Mouse (Mus musculus) heart, embryonic 15.5 days (tissue): ENCODE results near the gene Xpc. TPM values are rescaled to one million over a fixed set of nuclear protein-coding genes. Genes with fewer than 3 reads are reported as not detected.

Source experiments
- ATAC-seq: fragments of 200-750 bp; cut with Nextera tagmentation; replicated peaks from 2 replicates; pipeline ENCODE4 v1.8.0; 2017; ENCODE audit warnings: low read depth, moderate TSS enrichment; ENCODE audit not compliant: insufficient number of reproducible peaks, insufficient read depth, low FRiP score
- H3K27ac ChIP-seq: fragments of 300-500 bp; sonication (generic); 2 replicates; pipeline ENCODE4 v1.5.1; 2015; ENCODE audit warnings: mild to moderate bottlenecking, inconsistent platforms
- H3K27me3 ChIP-seq: fragments of 300-500 bp; sonication (generic); 2 replicates; pipeline ENCODE4 v1.6.1; 2015; ENCODE audit warnings: inconsistent platforms
- H3K36me3 ChIP-seq: fragments of 300-500 bp; sonication (generic); 2 replicates; pipeline ENCODE4 v1.6.1; 2015; ENCODE audit warnings: mild to moderate bottlenecking, inconsistent platforms
- H3K4me1 ChIP-seq: fragments of 300-500 bp; sonication (generic); replicated peaks from 2 replicates; pipeline ENCODE4 v1.6.1; 2015; ENCODE audit warnings: inconsistent platforms
- H3K4me2 ChIP-seq: fragments of 300-500 bp; sonication (generic); 2 replicates; pipeline ENCODE4 v1.6.1; 2015; ENCODE audit warnings: inconsistent platforms, mild to moderate bottlenecking, moderate library complexity
- H3K4me3 ChIP-seq: fragments of 300-500 bp; sonication (generic); 2 replicates; pipeline ENCODE4 v1.5.1; 2015; ENCODE audit warnings: mild to moderate bottlenecking, inconsistent platforms
- H3K9ac ChIP-seq: fragments of 300-500 bp; sonication (generic); 2 replicates; pipeline ENCODE4 v1.6.1; 2015; ENCODE audit warnings: mild to moderate bottlenecking, inconsistent platforms
- H3K9me3 ChIP-seq: fragments of 300-500 bp; sonication (generic); replicated peaks from 2 replicates; pipeline ENCODE4 v1.6.1; 2016; ENCODE audit warnings: inconsistent platforms
- WGBS: fragments of 180-500 bp; shearing (Covaris S2); methylation state at CpG from one replicate; pipeline ENCODE4 v1.1.7; 2015; ENCODE audit warnings: mixed read lengths; 5-methylcytosine and 5-hydroxymethylcytosine counted together
- polyA plus RNA-seq: library from polyadenylated mRNA; unstranded; fragments of >200 nt; fragmentation: Nextera tagmentation; extraction: Ambion mirVana; gene quantifications from 2 replicates; pipeline ENCODE4 v1.2.1, GENCODE M21; 2015

Xpc gene
- polyA plus RNA-seq = 10.5 and 13.1 TPM in 2 replicates

- under 1% methylated on average over 80 of the region's 80 CpGs for WGBS
- peaks cover 30% of the 10 kb centered on the region for H3K4me1 ChIP-seq
- ATAC-seq = peak; percentile 98
These were observed at the start of gene Xpc, which contains the start of gene Lsm3 for GRCm38 (mm10) chr6:91515545-91516449. Gene Xpc, minus strand, starts transcription at chr6:91515888. Gene Lsm3, plus strand, starts transcription at chr6:91515928.

GRCm38 (mm10) chr6:91563031-91563430, 47.3 kb upstream of the Xpc start:
- Histone ChIP-seq H3K4me3 (no peak overlapping the region), H3K4me1 (no peaks in the 10 kb centered on the region), H3K4me2 (no peak overlapping the region), H3K9me3 (no peaks in the 10 kb centered on the region), H3K9ac (no peak overlapping the region), H3K36me3 (no peaks in the 10 kb centered on the region), H3K27me3 (peaks cover 69% of the 10 kb centered on the region), H3K27ac (no peak overlapping the region)
- WGBS = 68% methylated on average over 3 of the region's 3 CpGs
- no peak for ATAC-seq

More at GRCm38 (mm10) chr6:91515545-91516449, at the start of gene Xpc, which contains the start of gene Lsm3:
- Histone ChIP-seq H3K9ac (peak within 1 kb of the TSS; percentile 88), H3K36me3 (peaks cover 30% of the 10 kb centered on the region), H3K9me3 (no peaks in the 10 kb centered on the region), H3K27ac (peak within 1 kb of the TSS; percentile 72), H3K27me3 (no peaks in the 10 kb centered on the region), H3K4me2 (peak within 1 kb of the TSS; percentile 88), H3K4me3 (peak within 1 kb of the TSS; percentile 91)

GRCm38 (mm10) chr6:91560186-91560585, 44.5 kb upstream of the Xpc start:
- Histone ChIP-seq H3K4me3 (no peak overlapping the region), H3K4me2 (no peak overlapping the region), H3K36me3 (no peaks in the 10 kb centered on the region), H3K4me1 (no peaks in the 10 kb centered on the region), H3K9ac (no peak overlapping the region), H3K9me3 (no peaks in the 10 kb centered on the region), H3K27me3 (peaks cover 83% of the 10 kb centered on the region), H3K27ac (no peak overlapping the region)
- WGBS = 89% methylated on average over 3 of the region's 3 CpGs
- ATAC-seq = no peak

DNA sequence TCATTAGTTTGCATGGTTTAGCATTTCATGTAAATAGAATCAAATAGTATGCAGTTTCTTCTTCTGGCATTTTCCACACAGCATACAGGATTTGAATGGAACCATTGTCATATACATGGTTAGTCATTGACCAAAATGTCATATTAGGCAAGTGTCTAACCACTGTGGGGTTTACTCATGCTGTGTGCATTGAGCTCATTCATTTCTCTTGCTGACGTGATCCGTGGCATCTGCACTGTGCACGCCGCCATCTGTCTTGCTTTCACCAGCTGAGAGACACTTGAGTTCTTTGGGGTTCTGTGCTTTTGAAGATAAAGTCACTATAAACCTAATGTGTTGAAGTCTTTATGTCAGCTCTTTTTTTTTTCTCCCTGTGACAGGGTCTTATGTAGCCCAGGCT, 43.7 kb upstream of the Xpc start:
- no peak for ATAC-seq
- H3K27me3 ChIP-seq = peaks cover 84% of the 10 kb centered on the region

DNA sequence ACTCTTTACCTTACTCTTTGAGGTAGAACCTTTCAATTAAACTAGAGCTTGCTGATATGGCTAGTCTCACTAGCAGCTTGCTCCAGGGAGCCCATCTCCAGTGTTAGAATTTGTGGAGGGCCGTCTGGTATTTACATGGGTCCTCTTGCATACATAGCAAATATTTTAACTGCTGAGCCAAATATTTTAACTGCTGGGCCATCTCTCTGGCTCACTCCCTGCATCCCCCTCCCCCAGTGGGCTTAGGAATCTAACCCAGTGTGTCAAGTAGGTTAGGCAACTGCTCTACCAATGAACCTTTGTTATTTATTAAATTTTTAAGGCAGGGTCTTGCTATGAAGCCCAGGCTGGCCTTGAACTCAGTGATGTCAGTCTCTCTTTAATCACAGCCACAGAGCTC, 42.9 kb upstream of the Xpc start:
- Histone ChIP-seq H3K4me2 (no peak overlapping the region), H3K27ac (no peak overlapping the region), H3K4me1 (no peaks in the 10 kb centered on the region), H3K9me3 (no peaks in the 10 kb centered on the region), H3K4me3 (no peak overlapping the region), H3K36me3 (no peaks in the 10 kb centered on the region), H3K27me3 (peaks cover 84% of the 10 kb centered on the region), H3K9ac (no peak overlapping the region)
- ATAC-seq = no peak
- 37% methylated on average over 1 of the region's 1 CpGs for WGBS

More for the DNA sequence above, 43.7 kb upstream of the Xpc start:
- Histone ChIP-seq H3K4me3 (no peak overlapping the region), H3K4me2 (no peak overlapping the region), H3K9me3 (no peaks in the 10 kb centered on the region), H3K9ac (no peak overlapping the region), H3K27ac (no peak overlapping the region), H3K4me1 (no peaks in the 10 kb centered on the region), H3K36me3 (no peaks in the 10 kb centered on the region)
- 74% methylated on average over 4 of the region's 4 CpGs for WGBS

DNA sequence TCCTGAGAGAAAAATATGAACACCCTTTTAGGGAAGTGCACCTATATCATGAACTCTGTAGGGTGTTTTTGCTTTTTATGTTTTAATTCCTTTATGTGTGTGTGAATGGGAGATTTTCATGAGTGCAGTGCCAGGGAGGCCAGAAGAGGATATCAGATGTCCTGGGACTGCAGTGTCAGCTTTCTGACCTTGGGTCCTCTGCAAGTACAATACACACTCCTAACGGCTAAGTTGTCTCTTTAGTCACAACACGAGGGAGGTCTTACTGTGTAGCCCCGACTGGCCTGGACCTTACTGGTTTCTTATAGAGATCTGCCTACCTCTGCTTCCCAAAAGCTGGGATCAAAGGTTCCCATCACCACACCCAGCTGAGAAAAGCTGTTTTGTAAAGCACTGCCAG, 37.0 kb upstream of the Xpc start:
- H3K9me3 ChIP-seq = no peaks in the 10 kb centered on the region
- H3K4me1 ChIP-seq = 0 out of 2 replicates have a peak, but pooled peaks cover 11% of the 10 kb centered on the region
- H3K4me2 ChIP-seq = no peak overlapping the region
- WGBS = 30% methylated on average over 3 of the region's 3 CpGs
- no peak overlapping the region for H3K27ac ChIP-seq
- H3K36me3 ChIP-seq = no peaks in the 10 kb centered on the region
- H3K9ac ChIP-seq = no peak overlapping the region
- H3K4me3 ChIP-seq = no peak overlapping the region
- no peak for ATAC-seq
- peaks cover 87% of the 10 kb centered on the region for H3K27me3 ChIP-seq

- Histone ChIP-seq H3K9ac (no peak overlapping the region), H3K27me3 (peaks cover 82% of the 10 kb centered on the region), H3K4me1 (peaks cover 16% of the 10 kb centered on the region), H3K36me3 (no peaks in the 10 kb centered on the region), H3K4me2 (no peak overlapping the region), H3K4me3 (no peak overlapping the region), H3K27ac (no peak overlapping the region), H3K9me3 (no peaks in the 10 kb centered on the region)
- ATAC-seq = no peak
- WGBS = 96% methylated on average over 3 of the region's 3 CpGs
These were observed 36.0 kb upstream of the Xpc start for GRCm38 (mm10) chr6:91551671-91552070.

- Histone ChIP-seq H3K9me3 (no peaks in the 10 kb centered on the region), H3K4me3 (no peak overlapping the region), H3K9ac (no peak overlapping the region), H3K27ac (no peak overlapping the region), H3K4me2 (no peak overlapping the region), H3K4me1 (peaks cover 26% of the 10 kb centered on the region), H3K27me3 (peaks cover 75% of the 10 kb centered on the region), H3K36me3 (no peaks in the 10 kb centered on the region)
- 57% methylated on average over 5 of the region's 5 CpGs for WGBS
- no peak for ATAC-seq
These were observed 33.9 kb upstream of the Xpc start for GRCm38 (mm10) chr6:91549621-91550020.

GRCm38 (mm10) chr6:91547313-91547712, 31.6 kb upstream of the Xpc start:
- Histone ChIP-seq H3K27ac (no peak overlapping the region), H3K4me3 (no peak overlapping the region), H3K9ac (no peak overlapping the region), H3K4me1 (peaks cover 41% of the 10 kb centered on the region), H3K36me3 (no peaks in the 10 kb centered on the region), H3K4me2 (no peak overlapping the region), H3K9me3 (no peaks in the 10 kb centered on the region), H3K27me3 (peaks cover 79% of the 10 kb centered on the region)
- 52% methylated on average over 1 of the region's 1 CpGs for WGBS
- no peak for ATAC-seq

DNA sequence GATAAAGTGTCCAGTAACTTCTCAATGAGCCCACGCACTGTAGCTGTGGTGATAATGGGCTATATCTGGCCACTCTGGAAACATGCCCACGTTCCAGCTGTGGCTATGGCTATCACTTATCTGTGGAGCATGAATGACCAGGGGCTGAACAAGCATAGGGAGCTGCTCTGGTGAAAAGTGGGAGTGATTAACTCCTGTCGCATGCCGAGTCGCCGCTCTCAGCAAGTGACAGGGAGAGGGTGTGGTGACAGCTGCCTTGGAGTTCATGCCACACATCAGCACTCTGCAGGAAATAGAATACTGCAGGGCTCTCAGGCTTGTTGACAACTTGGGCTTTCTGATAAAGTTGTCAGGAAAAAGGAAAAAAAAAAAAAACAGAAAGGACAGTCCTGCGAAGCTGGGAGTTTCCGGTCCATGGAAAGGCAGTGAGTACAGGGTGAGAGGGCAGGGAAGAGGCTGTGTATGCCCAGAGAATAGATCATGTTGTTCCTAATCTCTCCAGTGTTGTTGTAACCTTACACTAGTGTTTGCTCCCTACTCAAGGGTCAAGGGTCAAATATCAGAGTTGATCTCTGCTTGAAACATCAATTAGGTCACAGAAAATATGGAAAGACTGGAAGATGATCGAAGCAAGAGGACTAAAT, 30.7 kb upstream of the Xpc start:
- H3K27ac ChIP-seq = peak overlapping the region; percentile 66
- no peaks in the 10 kb centered on the region for H3K36me3 ChIP-seq
- H3K4me3 ChIP-seq = no peak overlapping the region
- peaks cover 44% of the 10 kb centered on the region for H3K4me1 ChIP-seq
- H3K27me3 ChIP-seq = peaks cover 78% of the 10 kb centered on the region
- peak; percentile 93 for ATAC-seq
- H3K9ac ChIP-seq = no peak overlapping the region
- H3K9me3 ChIP-seq = no peaks in the 10 kb centered on the region
- WGBS = 10% methylated on average over 9 of the region's 9 CpGs
- peak overlapping the region; percentile 27; the same call in 1 of the 2 replicates for H3K4me2 ChIP-seq

GRCm38 (mm10) chr6:91543056-91543455, 27.4 kb upstream of the Xpc start:
- 41% methylated on average over 5 of the region's 5 CpGs for WGBS
- no peaks in the 10 kb centered on the region for H3K36me3 ChIP-seq
- no peaks in the 10 kb centered on the region for H3K9me3 ChIP-seq
- peaks cover 75% of the 10 kb centered on the region for H3K27me3 ChIP-seq
- no peak for ATAC-seq
- H3K9ac ChIP-seq = no peak overlapping the region
- peak overlapping the region; percentile 36; the same call in 1 of the 2 replicates for H3K27ac ChIP-seq
- H3K4me3 ChIP-seq = no peak overlapping the region
- H3K4me1 ChIP-seq = peaks cover 42% of the 10 kb centered on the region
- no peak overlapping the region for H3K4me2 ChIP-seq
